Mouse (Mus musculus) brown adipose tissue, adult 24 weeks (tissue): Measurements from ENCODE around the gene Pcdh20. TPM values are rescaled to one million over a fixed set of nuclear protein-coding genes. Genes with fewer than 3 reads are reported as not detected.

ENCODE experiments used
- H3K27ac ChIP-seq: fragments of 200-500 bp; replicated peaks from 2 replicates; pipeline ENCODE4 v1.5.1; 2012; ENCODE audit warnings: low read depth, mild to moderate bottlenecking, low read length
- H3K4me1 ChIP-seq: fragments of 200-500 bp; 2 replicates; pipeline ENCODE4 v1.6.1; 2012; ENCODE audit warnings: low read length, mixed read lengths; ENCODE audit not compliant: control insufficient read depth, insufficient read depth, insufficient read length
- H3K4me3 ChIP-seq: fragments of 200-500 bp; 2 replicates; pipeline ENCODE4 v1.5.1; 2012; ENCODE audit warnings: low read depth, mild to moderate bottlenecking, low read length, moderate library complexity; ENCODE audit not compliant: insufficient read depth
- polyA plus RNA-seq: library from polyadenylated mRNA; stranded (reverse); fragments of >200 nt; gene quantifications from 2 replicates; pipeline ENCODE4 v1.2.4, GENCODE M21; 2012; ENCODE audit not compliant: missing spikeins, insufficient read depth, insufficient read length

Pcdh20 gene
- polyA plus RNA-seq: not detected in 2 replicates

GRCm38 (mm10) chr14:88470495-88471434 is at the start of gene Pcdh20:
Gene Pcdh20, minus strand, starts transcription at chr14:88471396.
- peak within 1 kb of the TSS; percentile 21; the same call in 1 of the 2 replicates for H3K4me3 ChIP-seq
- H3K4me1 ChIP-seq: no peaks in the 10 kb centered on the region
- H3K27ac ChIP-seq: no peak within 1 kb of the TSS

- no peaks in the 10 kb centered on the region for H3K4me1 ChIP-seq
- H3K27ac ChIP-seq: no peak overlapping the region
- H3K4me3 ChIP-seq: no peak overlapping the region
Observed at GRCm38 (mm10) chr14:88479909-88480308, 8.7 kb upstream of the Pcdh20 start.

DNA sequence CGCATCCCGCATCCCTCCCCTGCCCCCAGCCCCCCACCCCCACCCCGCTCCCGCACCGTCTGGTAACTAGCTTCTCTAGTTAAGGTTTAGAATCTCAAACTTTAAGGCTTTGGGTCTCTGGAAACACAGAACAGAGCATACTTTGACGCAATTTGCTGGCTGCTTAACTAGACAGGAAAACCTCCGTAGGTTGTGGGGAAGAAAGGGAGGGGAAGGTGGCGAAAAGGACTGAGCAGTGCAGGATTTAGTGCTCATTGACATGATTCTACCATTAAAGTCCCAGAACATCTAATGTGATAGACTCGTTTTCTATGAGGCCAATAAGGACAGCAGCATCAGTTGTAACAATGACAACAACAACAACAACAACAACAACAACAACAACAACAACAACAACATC is 1.2 kb downstream of the Pcdh20 start:
- Histone ChIP-seq H3K4me1 (no peaks in the 10 kb centered on the region), H3K4me3 (no peak overlapping the region), H3K27ac (no peak overlapping the region)

GRCm38 (mm10) chr14:88469361-88469760 is 1.8 kb downstream of the Pcdh20 start:
- H3K4me1 ChIP-seq: no peaks in the 10 kb centered on the region

DNA sequence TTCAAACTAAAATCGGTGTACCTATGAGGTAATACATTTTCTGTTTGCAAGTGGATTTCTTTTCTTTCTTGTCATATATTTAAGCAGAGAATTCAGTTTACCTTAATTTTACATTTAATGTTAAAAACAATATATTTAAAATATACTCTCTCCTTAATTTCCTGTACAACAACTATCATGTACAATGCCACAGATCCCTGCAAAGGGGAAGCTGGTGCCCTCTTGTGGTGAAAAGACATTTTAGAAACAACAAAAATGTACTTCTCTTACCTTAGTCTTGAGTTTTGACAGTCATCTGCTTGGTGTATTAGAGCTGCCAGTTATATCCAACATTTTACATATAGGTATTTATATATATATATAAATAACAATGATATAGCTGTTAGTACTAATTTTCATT is 4.8 kb downstream of the Pcdh20 start:
- H3K4me3 ChIP-seq: no peak overlapping the region
- no peaks in the 10 kb centered on the region for H3K4me1 ChIP-seq
- no peak overlapping the region for H3K27ac ChIP-seq

More at GRCm38 (mm10) chr14:88469361-88469760, 1.8 kb downstream of the Pcdh20 start:
- no peak overlapping the region for H3K4me3 ChIP-seq
- no peak overlapping the region for H3K27ac ChIP-seq

- H3K4me1 ChIP-seq: no peaks in the 10 kb centered on the region
- H3K27ac ChIP-seq: no peak overlapping the region
Observed at GRCm38 (mm10) chr14:88464356-88464755, 6.8 kb downstream of the Pcdh20 start.

GRCm38 (mm10) chr14:88463357-88463756 is 7.8 kb downstream of the Pcdh20 start:
- H3K4me1 ChIP-seq: no peaks in the 10 kb centered on the region
- no peak overlapping the region for H3K27ac ChIP-seq
- no peak overlapping the region for H3K4me3 ChIP-seq

More at GRCm38 (mm10) chr14:88464356-88464755, 6.8 kb downstream of the Pcdh20 start:
- no peak overlapping the region for H3K4me3 ChIP-seq

DNA sequence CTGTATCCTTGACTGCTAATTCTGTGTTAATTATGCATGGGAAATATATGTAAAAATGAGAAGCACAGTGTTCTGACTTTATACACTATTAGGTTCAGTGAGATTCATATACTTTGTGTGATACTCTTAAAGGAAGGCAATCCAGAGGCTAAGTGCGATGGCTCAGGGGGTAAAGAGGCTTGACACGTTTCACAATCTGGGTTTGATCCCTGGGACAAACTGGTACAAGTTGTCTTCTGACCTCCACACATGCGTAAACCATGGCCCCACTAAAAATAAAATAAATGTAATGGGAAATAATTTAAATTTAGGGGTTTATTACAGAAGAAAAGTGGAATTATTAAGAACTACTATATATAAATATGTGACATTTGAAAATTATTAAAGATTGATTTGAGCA is 8.3 kb downstream of the Pcdh20 start:
- no peak overlapping the region for H3K4me3 ChIP-seq
- no peak overlapping the region for H3K27ac ChIP-seq
- H3K4me1 ChIP-seq: no peaks in the 10 kb centered on the region

- Histone ChIP-seq H3K4me3 (no peak overlapping the region), H3K27ac (no peak overlapping the region), H3K4me1 (no peaks in the 10 kb centered on the region)
Observed at GRCm38 (mm10) chr14:88460705-88461104, 10.5 kb downstream of the Pcdh20 start.

DNA sequence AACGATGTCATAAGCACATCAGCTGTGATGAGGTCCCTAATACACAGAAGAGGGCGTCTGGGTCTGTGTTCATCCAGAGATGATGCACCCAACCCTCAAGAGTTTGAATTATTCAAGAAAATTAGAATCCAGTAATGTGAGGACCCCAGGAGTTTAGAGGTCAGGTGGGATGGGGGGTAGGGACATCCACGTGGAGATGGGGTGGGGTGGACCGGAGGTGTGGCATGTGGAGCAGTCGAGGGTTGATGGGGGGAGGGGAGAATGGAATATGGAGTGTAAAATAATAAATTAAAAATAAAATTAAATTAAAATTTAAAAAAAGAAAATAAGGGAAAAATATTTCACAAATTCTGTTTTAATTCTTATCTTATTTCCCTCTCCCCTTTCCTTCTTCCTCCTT is 27.9 kb downstream of the Pcdh20 start:
- no peaks in the 10 kb centered on the region for H3K4me1 ChIP-seq
- H3K4me3 ChIP-seq: no peak overlapping the region
- no peak overlapping the region for H3K27ac ChIP-seq

GRCm38 (mm10) chr14:88429393-88429792 is 41.8 kb downstream of the Pcdh20 start:
- no peaks in the 10 kb centered on the region for H3K4me1 ChIP-seq
- H3K4me3 ChIP-seq: no peak overlapping the region
- H3K27ac ChIP-seq: no peak overlapping the region

DNA sequence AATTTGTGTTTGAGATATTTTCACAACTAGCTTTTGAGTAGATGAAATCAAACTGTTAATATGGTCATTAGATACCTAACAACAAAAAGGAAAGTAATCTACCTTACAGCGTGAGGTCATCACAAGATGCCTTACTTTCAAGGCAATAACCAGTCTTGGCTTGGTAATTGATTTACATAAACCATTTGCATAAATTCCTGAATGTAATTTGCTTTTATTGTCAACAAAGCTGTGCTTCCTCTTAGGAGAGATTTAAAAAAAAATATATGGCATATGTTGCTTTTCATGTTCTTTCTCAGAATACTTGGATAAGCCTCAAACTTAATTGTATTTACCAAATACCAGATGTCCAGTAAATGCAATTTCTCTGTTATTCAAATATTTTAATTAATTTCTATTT is 43.8 kb downstream of the Pcdh20 start:
- no peak overlapping the region for H3K27ac ChIP-seq
- H3K4me3 ChIP-seq: no peak overlapping the region
- H3K4me1 ChIP-seq: no peaks in the 10 kb centered on the region
